Mouse (Mus musculus): ENCODE measurements around the gene Tmco4. TPM values are rescaled to one million over a fixed set of nuclear protein-coding genes. Genes with fewer than 3 reads are reported as not detected.

The Tmco4 gene
- polyA plus RNA-seq, 3 experiments from 2014 or later, result 23.3 to 30.2 (median 30.0) TPM

DNA sequence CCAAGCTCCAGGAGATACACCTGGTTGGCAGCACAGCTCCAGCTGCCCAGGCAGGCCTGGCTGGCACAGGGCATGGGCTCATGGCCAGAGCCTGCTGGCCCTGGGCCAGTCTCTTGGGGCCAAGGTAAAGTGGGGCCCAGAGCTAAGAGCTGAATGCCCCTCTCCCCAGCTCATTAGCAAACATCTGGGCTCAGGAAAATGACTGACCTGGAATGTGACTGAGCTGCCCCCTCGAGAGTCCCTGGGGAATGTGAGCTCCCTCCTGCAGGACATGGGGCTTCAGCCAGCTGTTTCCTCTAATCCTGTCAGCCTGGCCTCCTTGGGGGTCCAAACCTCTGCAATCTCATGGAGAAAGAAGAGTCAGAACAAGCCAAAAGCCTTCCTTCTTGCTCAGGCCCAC, 122.7 kb downstream of the Tmco4 start:
- no peak for ATAC-seq

DNA sequence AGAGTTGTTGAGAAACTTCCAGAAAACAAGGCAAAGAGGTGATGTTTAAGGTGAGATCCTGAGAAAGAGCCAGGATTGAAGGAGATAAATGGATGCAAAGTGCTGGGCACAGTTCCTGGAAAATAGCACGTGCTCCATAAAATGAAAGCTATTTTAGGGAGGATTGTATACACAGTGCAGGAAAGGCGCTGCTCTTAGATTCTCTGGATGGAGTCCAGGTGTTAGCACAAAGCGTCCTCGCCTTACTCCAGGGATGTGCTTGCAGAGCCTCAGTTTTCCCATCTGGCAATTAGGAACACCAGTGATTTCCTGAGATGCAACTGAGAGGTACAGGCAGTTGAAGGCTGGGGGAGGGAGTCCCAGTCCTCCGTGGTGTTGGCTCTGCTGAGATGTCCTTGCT, 123.5 kb downstream of the Tmco4 start:
- no peak for ATAC-seq

DNA sequence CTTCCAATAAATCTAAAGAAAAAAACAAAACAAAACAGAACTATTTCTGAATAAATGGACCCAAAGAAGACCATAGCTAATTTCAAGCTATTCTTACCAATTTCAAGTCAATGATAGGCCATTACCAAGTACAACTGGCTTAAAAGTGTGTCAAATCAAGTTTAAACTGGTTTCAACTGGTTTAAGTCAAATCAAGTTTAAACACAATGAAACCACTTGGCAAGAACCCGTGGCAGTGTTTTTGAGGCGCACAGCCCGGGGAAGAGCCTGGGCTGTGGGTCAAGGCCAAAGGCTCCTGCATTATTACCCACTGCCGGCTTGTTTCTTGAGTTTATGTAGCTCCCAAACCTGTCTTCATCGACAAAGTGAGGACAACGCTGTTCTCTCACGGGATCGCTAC, 127.6 kb downstream of the Tmco4 start:
- ATAC-seq, result no peak

DNA sequence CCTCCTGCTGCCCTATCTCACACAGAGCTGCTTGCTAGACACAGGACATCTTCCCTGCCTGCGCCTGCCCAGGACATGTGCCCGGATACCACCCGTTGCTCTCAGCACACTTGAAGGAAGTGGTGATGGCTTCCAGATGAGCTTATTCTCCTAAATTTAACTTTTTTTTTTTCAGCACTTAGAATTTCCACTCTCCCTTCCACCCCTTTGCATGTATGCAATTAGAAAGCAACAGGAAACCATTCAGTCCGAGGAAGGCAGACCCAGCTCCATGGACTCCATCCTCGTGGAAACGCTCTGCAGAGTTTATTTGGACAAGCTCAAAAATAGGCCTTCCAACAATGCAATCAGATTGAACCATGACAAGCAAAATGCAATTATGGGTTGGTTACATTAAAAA, 128.9 kb downstream of the Tmco4 start:
- ATAC-seq, result no peak

DNA sequence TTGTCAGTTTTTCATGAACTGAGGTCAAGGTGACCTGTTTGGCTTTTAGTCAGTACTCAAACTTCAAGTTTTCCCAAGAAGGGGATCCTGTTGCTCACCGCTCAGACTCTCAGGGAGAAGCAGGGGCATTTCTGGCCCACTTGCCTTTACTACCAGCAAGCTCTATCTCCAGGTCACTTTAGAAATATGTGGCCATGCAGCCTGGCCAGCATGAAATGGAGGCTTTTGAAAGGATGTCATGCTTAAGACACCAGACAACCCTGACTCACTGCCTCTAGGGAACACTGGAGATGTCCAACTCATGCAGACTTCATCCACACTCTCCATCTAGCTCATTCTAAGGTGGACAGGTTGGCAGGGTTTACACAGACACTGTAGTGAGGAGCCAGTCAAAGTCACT, 132.8 kb downstream of the Tmco4 start:
- no peak for ATAC-seq

Other genes with a start within 250 kb of the Tmco4 start
- not detected for gene Pla2g2c, start 248.1 kb upstream of the Tmco4 start, polyA plus RNA-seq (2017; shearing (Covaris generic))
- not detected for gene Ubxn10, start 235.7 kb upstream of the Tmco4 start, polyA plus RNA-seq (2017; shearing (Covaris generic))
- not detected for gene Pla2g2f, start 215.3 kb upstream of the Tmco4 start, polyA plus RNA-seq (2017; shearing (Covaris generic))
- 1 to 10 TPM in 1 of 3 experiments, under 1 TPM in 2; 0.20 to 3.8 (median 0.67) TPM for gene Pla2g2d, start 197.2 kb upstream of the Tmco4 start, polyA plus RNA-seq (2017; shearing (Covaris generic))
- gene Pla2g5, start 109.4 kb upstream of the Tmco4 start, polyA plus RNA-seq (2017; shearing (Covaris generic)), result not detected
- gene Gm13030, start 98.9 kb upstream of the Tmco4 start, polyA plus RNA-seq (2017; shearing (Covaris generic)), result not detected
- gene Pla2g2e, start 94.9 kb upstream of the Tmco4 start, polyA plus RNA-seq (2017; shearing (Covaris generic)), result not detected
- gene Otud3, start 58.9 kb upstream of the Tmco4 start, polyA plus RNA-seq (2017; shearing (Covaris generic)), result under 1 TPM in 2 of 3 experiments, not detected in 1; 0.29 to 0.54 TPM
- gene Rnf186, start 5.8 kb upstream of the Tmco4 start, polyA plus RNA-seq (2017; shearing (Covaris generic)), result not detected
- not detected for gene Htr6, start 102.7 kb downstream of the Tmco4 start, polyA plus RNA-seq (2017; shearing (Covaris generic))
- under 1 TPM in 2 of 3 experiments, not detected in 1; 0.60 to 0.82 TPM for gene Nbl1, start 120.1 kb downstream of the Tmco4 start, polyA plus RNA-seq (2017; shearing (Covaris generic))
- 100 to 1,000 TPM; 341 to 392 (median 352) TPM for gene Minos1, start 158.2 kb downstream of the Tmco4 start, polyA plus RNA-seq (2017; shearing (Covaris generic))
- gene Capzb, start 220.0 kb downstream of the Tmco4 start, polyA plus RNA-seq (2017; shearing (Covaris generic)), result 100 to 1,000 TPM; 536 to 831 (median 607) TPM